Mouse (Mus musculus) cerebellum, adult (tissue): Measurements from ENCODE around the gene Thap11.

ENCODE experiments used
- ATAC-seq: cut with Nextera tagmentation; 2 replicates; pipeline ENCODE4 v1.9.2; 2017; ENCODE audit warnings: mild to moderate bottlenecking, moderate library complexity, mixed read lengths; ENCODE audit not compliant: insufficient number of reproducible peaks, low FRiP score, low TSS enrichment

Gene Thap11

GRCm38 (mm10) chr8:105850611-105851010 lies 4.3 kb upstream of the Thap11 start:
- ATAC-seq: no peak

GRCm38 (mm10) chr8:105851651-105852143 lies 3.2 kb upstream of the Thap11 start:
- peak; percentile 60 for ATAC-seq

GRCm38 (mm10) chr8:105852146-105852729 lies 2.7 kb upstream of the Thap11 start:
- ATAC-seq: no peak

GRCm38 (mm10) chr8:105853178-105853577 lies 1.8 kb upstream of the Thap11 start, which contains the start of gene Cenpt:
TSS of gene Cenpt (minus strand) at chr8:105853278.
- no peak for ATAC-seq

GRCm38 (mm10) chr8:105854303-105854702 lies 629 bp upstream of the Thap11 start:
- ATAC-seq: peak; percentile 15; the same call in 1 of the 2 replicates

- ATAC-seq: peak; percentile 27; the same call in 1 of the 2 replicates
Observed at GRCm38 (mm10) chr8:105855248-105856167, 576 bp downstream of the Thap11 start.

GRCm38 (mm10) chr8:105856168-105856835 lies 1.4 kb downstream of the Thap11 start:
- ATAC-seq: no peak

GRCm38 (mm10) chr8:105858495-105858894 lies 3.6 kb downstream of the Thap11 start:
- no peak for ATAC-seq

- ATAC-seq: no peak
Observed at GRCm38 (mm10) chr8:105859314-105859713, 4.4 kb downstream of the Thap11 start.

GRCm38 (mm10) chr8:105860143-105860981 lies 5.4 kb downstream of the Thap11 start, which contains the start of gene Nutf2:
TSS of gene Nutf2 (plus strand) at chr8:105860580.
- peak; percentile 93 for ATAC-seq

GRCm38 (mm10) chr8:105861951-105862350 lies 7.0 kb downstream of the Thap11 start:
- ATAC-seq: no peak

GRCm38 (mm10) chr8:105866364-105867029 lies 11.6 kb downstream of the Thap11 start:
- ATAC-seq: no peak

- ATAC-seq: peak; percentile 87
Observed at GRCm38 (mm10) chr8:105874301-105874700, 19.4 kb downstream of the Thap11 start.

GRCm38 (mm10) chr8:105880754-105881520 lies 26.0 kb downstream of the Thap11 start, which contains the start of gene Edc4:
TSS of gene Edc4 (plus strand) at chr8:105880881.
- ATAC-seq: peak; percentile 78

GRCm38 (mm10) chr8:105889756-105890465 lies 35.0 kb downstream of the Thap11 start:
- ATAC-seq: no peak

GRCm38 (mm10) chr8:105890870-105891269 lies 35.9 kb downstream of the Thap11 start:
- no peak for ATAC-seq

GRCm38 (mm10) chr8:105892432-105892831 lies 37.5 kb downstream of the Thap11 start:
- ATAC-seq: no peak

GRCm38 (mm10) chr8:105893339-105893738 lies 38.4 kb downstream of the Thap11 start, which contains the start of gene Nrn1l:
TSS of gene Nrn1l (plus strand) at chr8:105893567.
- ATAC-seq: no peak
